Mouse (Mus musculus) erythroblast, adult 5-6 weeks (primary cell): ENCODE results near the gene Zc2hc1c. TPM values are rescaled to one million over a fixed set of nuclear protein-coding genes. Genes with fewer than 3 reads are reported as not detected.
"Not testable (repeated sequence)": the region's sequence is repeated elsewhere in the genome, so short reads cannot be mapped to it uniquely, and the experiment has no call there.

Experiments
- ATAC-seq: replicated peaks from 2 replicates; pipeline ENCODE4 v1.8.0; 2016; ENCODE audit warnings: moderate number of reproducible peaks, mild to moderate bottlenecking, moderate TSS enrichment, inconsistent platforms; ENCODE audit not compliant: poor library complexity, low FRiP score, severe bottlenecking
- total RNA-seq, 2 experiments: library from RNA; stranded (forward) in 1 of 2; stranded (reverse) in 1 of 2; fragments of 150-400 nt in 1 of 2; fragments of 200-764, 138-1000 nt in 1 of 2; gene quantifications; 2 replicates each; pipeline versions ENCODE4 v1.2.3 to v1.2.4; 2015 to 2017; ENCODE audit warnings: low replicate concordance in 2 of 2

The Zc2hc1c gene
- total RNA-seq, 2 experiments from 2014 or later = 0.17 TPM; not detected in 1

GRCm38 (mm10) chr12:85280845-85281651 lies 7.3 kb upstream of the Zc2hc1c start:
- no peak for ATAC-seq

DNA sequence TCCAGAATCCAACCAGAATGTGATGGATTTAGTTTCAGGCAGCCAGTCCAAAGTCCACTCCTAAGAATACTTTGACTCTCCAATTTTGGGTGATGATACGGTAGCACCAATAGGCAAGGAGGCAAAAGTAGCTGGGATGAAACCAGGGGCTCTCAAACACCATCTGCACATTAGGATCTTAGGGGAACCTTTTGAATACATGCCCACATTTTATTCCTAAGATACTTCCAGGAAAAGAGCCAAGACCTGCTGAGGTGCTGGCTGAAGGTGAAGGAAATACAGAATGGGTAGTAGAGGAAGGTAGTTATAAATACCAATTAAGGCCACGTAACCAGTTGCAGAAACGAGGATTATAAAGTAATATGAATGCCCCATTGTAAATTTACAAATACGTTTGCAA lies 6.6 kb upstream of the Zc2hc1c start:
- not testable (repeated sequence) for ATAC-seq

DNA sequence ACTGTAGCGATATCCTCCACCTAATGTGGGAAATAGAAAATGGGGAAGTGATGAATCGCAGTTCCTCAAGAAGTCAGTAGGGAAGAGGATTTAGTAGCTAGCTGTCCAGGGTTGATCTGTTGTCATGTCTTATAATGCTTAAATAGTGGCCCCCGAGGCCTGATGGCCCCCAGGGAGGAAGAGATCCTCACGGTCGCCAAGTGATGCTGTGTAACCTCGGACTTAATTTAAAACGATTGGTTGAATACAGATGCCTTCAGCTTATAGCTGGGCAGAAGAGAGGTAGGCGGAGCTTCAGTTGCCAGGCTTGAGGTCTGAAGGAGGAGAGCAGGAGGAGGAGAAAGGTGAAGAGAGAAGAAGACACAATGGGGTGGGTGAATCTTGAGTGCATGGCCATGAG lies 4.1 kb upstream of the Zc2hc1c start:
- no peak for ATAC-seq

- no peak for ATAC-seq
These were observed 3.4 kb upstream of the Zc2hc1c start for GRCm38 (mm10) chr12:85284996-85285395.

DNA sequence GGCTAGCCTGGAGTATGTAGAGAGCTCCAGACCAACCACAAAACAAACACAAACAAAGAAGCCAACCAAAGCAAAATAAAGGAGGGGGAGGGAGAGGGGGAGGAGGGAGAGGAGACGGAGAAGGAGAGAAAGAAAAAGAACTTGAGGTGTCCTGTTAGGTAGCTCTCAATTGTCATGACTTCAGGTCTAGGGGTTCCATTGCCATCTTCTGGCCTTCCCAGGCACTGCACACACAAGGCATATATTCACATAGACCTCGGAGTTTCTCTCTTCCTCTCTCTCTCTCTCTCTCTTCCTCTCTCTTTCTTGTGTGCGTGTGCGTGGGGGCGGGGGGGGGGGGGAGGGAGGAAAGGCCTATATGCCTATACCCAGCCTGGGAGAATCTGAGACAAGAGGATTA lies 1.4 kb upstream of the Zc2hc1c start:
- no peak for ATAC-seq

DNA sequence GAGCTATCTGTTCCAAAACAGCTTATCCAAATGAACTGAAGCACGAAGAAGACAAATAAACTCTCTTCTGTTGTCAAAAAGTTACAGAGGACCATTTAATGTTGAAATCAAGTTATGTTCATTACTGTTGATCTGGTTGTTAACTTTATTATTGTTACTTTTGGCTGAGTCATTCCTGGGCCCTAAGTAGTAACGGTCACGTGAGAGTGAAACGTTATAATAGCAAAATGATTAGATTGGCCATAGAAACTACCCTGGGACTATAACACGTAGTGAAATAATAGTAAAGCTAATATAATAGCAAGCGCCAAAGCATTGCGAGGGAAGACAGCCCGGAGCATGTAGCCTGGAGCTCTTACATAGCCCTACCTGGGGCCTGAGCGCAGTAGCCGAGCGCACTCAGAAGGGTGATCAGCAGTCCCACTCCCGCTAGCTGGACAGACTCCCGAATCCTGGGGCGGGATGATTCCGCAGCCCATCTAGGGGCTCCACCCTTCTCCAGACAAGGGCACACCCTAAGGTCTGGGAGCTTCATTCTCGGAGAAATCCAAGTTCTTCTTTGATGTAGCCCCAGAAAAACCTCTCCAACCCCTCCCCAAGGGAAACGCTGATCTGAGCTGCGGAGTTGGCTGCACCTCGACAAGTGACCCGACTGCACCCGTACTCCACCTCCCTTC lies 444 bp upstream of the Zc2hc1c start, which contains the start of gene Acyp1:
Gene Acyp1 (minus strand): TSS at position 630 of the 677 bp plus-strand sequence.
- peak; percentile 71 for ATAC-seq

- ATAC-seq = no peak
These were observed 988 bp downstream of the Zc2hc1c start for GRCm38 (mm10) chr12:85289157-85290000.

DNA sequence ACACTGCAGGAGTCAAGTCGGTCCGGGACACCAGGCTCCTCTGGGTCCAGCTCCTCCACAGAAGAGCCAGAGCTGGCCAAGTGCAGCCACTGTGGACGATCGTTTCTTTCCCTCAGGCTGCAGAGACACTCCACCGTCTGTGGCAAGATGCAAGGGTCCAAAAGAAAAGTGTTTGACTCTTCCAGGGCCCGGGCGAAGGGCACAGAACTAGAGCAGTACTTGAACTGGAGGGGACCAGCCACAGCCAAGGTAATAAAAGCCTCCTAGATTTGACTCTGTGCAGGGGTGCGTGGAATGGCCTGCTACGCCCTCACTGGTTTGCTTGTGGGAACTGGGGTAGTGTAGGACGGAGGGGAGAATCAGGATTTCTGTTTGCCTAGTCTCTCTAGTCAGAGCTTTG lies 2.2 kb downstream of the Zc2hc1c start:
- ATAC-seq = no peak

- ATAC-seq = no peak
These were observed 3.1 kb downstream of the Zc2hc1c start for GRCm38 (mm10) chr12:85291541-85291940.

DNA sequence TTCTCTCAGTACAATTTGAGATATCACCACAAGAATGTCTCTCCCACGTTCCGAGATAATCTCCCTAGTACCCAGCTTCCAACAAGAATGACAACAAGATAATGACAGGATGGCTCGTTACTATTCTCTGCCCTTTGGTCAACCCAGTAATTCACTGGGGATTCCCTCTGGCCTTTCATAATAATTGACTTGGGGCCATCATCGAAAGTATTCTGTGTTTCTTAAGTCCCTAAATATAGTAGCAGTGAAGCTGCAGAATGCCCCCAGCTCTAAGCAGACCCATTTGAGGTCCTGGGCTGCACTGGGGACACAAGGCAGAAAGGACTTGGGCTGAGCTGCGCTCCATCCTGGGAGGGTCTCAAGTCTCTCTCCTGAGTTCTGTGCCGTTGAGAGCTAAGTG lies 3.9 kb downstream of the Zc2hc1c start:
- ATAC-seq = no peak

DNA sequence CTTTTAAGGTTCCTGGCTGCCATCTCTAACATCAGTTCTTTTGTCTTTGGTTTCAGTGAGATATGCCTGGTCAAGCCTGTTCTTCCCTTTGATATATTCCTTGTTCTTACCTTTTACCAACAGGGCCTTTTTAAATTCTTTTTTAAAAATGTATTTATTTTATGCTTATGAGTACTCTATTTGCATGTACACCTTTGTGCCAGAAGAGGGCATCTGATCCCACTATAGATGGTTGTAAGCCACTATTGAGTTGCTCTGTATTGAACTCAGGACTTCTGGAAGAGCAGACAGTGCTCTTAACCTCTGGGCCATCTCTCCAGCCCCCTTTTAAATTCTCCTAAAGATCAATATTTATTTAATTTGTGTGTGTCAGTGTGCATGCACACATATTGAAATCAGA lies 4.5 kb downstream of the Zc2hc1c start:
- ATAC-seq = no peak

GRCm38 (mm10) chr12:85295506-85295905 lies 7.1 kb downstream of the Zc2hc1c start:
- ATAC-seq = no peak

- no peak for ATAC-seq
These were observed 8.5 kb downstream of the Zc2hc1c start for GRCm38 (mm10) chr12:85296915-85297314.

DNA sequence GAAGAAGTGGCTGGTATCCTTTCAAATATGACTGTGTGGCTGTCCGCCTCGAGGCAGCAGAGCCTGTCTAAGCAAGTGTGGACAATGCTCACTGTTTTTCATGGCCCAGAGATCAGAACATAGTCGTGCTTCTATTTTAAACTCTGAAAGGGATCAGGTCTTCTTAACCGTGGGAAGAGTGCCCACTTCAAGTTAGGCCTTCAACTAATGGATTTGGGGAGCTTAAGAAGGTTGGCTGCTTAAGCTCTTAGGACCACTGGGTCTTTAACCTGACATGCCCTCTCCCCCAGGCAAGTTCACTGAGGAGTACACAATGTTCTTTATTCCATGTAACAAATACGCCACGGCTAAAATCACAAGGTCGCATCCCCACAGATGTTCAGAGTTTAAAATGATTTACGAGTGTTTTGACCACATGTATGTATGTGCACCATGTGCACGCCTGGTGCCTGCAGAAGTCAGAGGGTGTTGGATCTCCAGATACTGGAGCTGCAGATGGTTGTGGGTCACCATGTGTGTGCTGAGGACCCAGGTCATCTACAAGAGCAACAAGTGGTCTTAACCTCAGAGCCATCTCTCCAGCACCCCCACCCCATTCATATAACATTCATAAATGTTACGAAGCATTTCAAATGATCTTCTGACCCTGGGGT lies 9.1 kb downstream of the Zc2hc1c start:
- ATAC-seq = no peak

GRCm38 (mm10) chr12:85298127-85298834 lies 9.9 kb downstream of the Zc2hc1c start:
- ATAC-seq = no peak

DNA sequence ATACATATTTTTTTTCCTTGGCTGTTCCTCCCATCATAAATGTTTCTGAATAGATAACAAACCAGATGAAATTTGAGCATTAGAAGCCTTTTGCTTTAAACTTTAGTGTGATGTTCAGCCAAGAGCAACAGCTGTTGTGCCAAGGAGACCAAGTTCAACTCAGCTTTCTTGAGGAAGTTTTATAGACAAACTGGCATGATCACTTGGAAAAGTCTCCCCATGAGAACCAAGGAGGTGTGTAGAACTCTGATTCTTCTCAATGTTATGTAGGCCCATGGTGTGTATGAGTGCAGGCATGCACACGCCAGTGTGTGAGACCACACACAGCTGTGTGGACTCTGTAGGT lies 10.4 kb downstream of the Zc2hc1c start:
- no peak for ATAC-seq

DNA sequence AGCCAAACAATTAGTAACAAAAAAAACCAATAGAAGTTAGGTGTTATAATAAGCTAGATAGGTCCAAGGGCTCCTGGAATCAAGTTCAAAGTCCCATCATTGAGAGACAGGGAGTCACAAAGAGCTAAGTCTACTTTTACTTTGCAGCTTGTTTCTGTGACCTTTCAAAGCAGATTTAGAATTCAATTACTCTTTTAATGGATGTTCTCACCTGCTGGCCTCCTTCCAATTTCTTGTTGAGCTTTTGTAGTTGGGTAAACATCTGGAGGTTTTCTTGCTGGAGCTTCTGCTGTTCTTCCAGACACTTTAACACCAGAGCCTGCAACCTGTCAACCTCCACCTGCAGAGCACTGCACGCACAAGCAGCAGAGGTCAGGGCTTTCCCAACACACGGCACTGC lies 14.9 kb downstream of the Zc2hc1c start:
- ATAC-seq = no peak

- ATAC-seq = no peak
These were observed 16.3 kb downstream of the Zc2hc1c start for GRCm38 (mm10) chr12:85304725-85305124.

GRCm38 (mm10) chr12:85305247-85305892 lies 17.0 kb downstream of the Zc2hc1c start:
- peak; percentile 90 for ATAC-seq
